Mouse (Mus musculus) heart, postnatal 0 days (tissue): Measurements from ENCODE around the gene 3110082I17Rik. TPM values are rescaled to one million over a fixed set of nuclear protein-coding genes. Genes with fewer than 3 reads are reported as not detected.
A peak's percentile ranks its signal among the peaks of the same experiment; 100 is the strongest.

Experiments
- ATAC-seq: fragments of 200-750 bp; cut with Nextera tagmentation; 2 replicates; pipeline ENCODE4 v1.8.0; 2017; ENCODE audit warnings: low read depth, moderate number of reproducible peaks, moderate library complexity; ENCODE audit not compliant: insufficient read depth
- DNase-seq: peaks from one replicate; pipeline ENCODE4 v3.0.0-alpha.2; 2016; ENCODE audit warnings: low spot score
- H3K27ac ChIP-seq: fragments of 300-500 bp; sonication (generic); 2 replicates; pipeline ENCODE4 v1.5.1; 2014; ENCODE audit warnings: low read depth, mild to moderate bottlenecking
- H3K27me3 ChIP-seq: fragments of 300-500 bp; sonication (generic); 2 replicates; pipeline ENCODE4 v1.6.1; 2014; ENCODE audit warnings: low read length, mixed read lengths; ENCODE audit not compliant: control insufficient read depth, insufficient read depth
- H3K36me3 ChIP-seq: fragments of 300-500 bp; sonication (generic); replicated peaks from 2 replicates; pipeline ENCODE4 v1.6.1; 2014; ENCODE audit warnings: low read length, mixed read lengths; ENCODE audit not compliant: control insufficient read depth, insufficient read depth
- H3K4me1 ChIP-seq: fragments of 300-500 bp; sonication (generic); 2 replicates; pipeline ENCODE4 v1.6.1; 2014; ENCODE audit warnings: antibody characterized with exemption; ENCODE audit not compliant: control insufficient read depth, insufficient read depth
- H3K4me2 ChIP-seq: fragments of 300-500 bp; sonication (generic); 2 replicates; pipeline ENCODE4 v1.6.1; 2014; ENCODE audit warnings: low read depth, mild to moderate bottlenecking, low read length, moderate library complexity
- H3K4me3 ChIP-seq: fragments of 300-500 bp; sonication (generic); 2 replicates; pipeline ENCODE4 v1.5.1; 2014; ENCODE audit warnings: low read depth, low read length
- H3K9ac ChIP-seq: fragments of 300-500 bp; sonication (generic); replicated peaks from 2 replicates; pipeline ENCODE4 v1.6.1; 2014; ENCODE audit warnings: low read depth, low read length, mixed read lengths
- H3K9me3 ChIP-seq: fragments of 300-500 bp; sonication (generic); replicated peaks from 2 replicates; pipeline ENCODE4 v1.6.1; 2016; ENCODE audit warnings: low read length; ENCODE audit not compliant: control insufficient read depth
- CTCF ChIP-seq: IDR thresholded peaks from 2 replicates; pipeline ENCODE4 v1.5.1; 2016; ENCODE audit warnings: antibody characterized with exemption, control low read depth, low read depth
- EP300 ChIP-seq: IDR thresholded peaks from 2 replicates; pipeline ENCODE4 v1.6.1; 2016; ENCODE audit warnings: antibody characterized with exemption, low read depth
- WGBS: fragments of 180-500 bp; shearing (Covaris S2); extraction: QIAGEN DNeasy Blood & Tissue Kit; methylation state at CpG from one replicate; pipeline ENCODE4 v1.1.7; 2014; 5-methylcytosine and 5-hydroxymethylcytosine counted together
- polyA plus RNA-seq: library from polyadenylated mRNA; unstranded; fragments of >200 nt; fragmentation: Nextera tagmentation; extraction: Ambion mirVana; gene quantifications from 2 replicates; pipeline ENCODE4 v1.2.1, GENCODE M21; 2015
- total RNA-seq: library from RNA; depleted of rRNA; stranded (reverse); fragments of >200 nt; gene quantifications from 2 replicates; pipeline ENCODE4 v1.2.3, GENCODE M21; 2014; ENCODE audit warnings: low replicate concordance

3110082I17Rik gene
- total and polyA plus RNA-seq, 2 experiments from 2014 or later: 5.9 to 10.6 TPM

GRCm38 (mm10) chr5:139495019-139495669, 34.8 kb upstream of the 3110082I17Rik start:
- TF ChIP-seq CTCF (no peak), EP300 (no peak)
- 27% methylated on average over 21 of the region's 22 CpGs for WGBS
- Histone ChIP-seq H3K4me2 (no peak overlapping the region), H3K36me3 (no peaks in the 10 kb centered on the region), H3K4me3 (no peak overlapping the region), H3K9me3 (no peaks in the 10 kb centered on the region), H3K9ac (no peak overlapping the region), H3K4me1 (no peaks in the 10 kb centered on the region), H3K27ac (no peak overlapping the region), H3K27me3 (peaks cover 12% of the 10 kb centered on the region; the same call in 1 of the 2 replicates)
- DNase-seq (no peak), ATAC-seq (no peak)

DNA sequence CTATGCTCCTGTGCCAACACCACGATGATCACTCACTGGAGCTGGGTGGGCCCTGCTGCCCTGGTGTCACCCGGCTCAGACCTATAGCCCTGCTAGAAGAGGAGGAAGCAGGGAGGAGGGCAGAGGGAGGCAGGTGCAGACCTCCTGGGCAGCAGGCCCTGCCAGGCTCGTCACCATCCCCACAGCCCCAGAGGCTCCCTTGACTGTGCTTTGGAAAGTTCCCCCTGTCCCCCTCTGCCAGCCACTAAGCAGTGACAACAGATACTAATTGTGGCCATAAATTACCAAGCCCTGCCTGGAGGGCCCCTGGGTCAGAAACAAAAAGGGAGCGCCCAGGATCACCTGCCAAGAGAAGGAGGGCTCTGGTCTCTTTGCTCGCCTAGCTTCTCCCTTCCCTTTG, 33.4 kb upstream of the 3110082I17Rik start:
- TF ChIP-seq CTCF: no peak
- TF ChIP-seq EP300: no peak
- Histone ChIP-seq H3K4me3 (no peak overlapping the region), H3K36me3 (no peaks in the 10 kb centered on the region), H3K27ac (no peak overlapping the region), H3K9me3 (no peaks in the 10 kb centered on the region), H3K27me3 (peaks cover 9% of the 10 kb centered on the region; the same call in 1 of the 2 replicates), H3K4me2 (no peak overlapping the region), H3K4me1 (no peaks in the 10 kb centered on the region), H3K9ac (no peak overlapping the region)
- WGBS: 63% methylated on average over 5 of the region's 5 CpGs
- DNase-seq (no peak), ATAC-seq (no peak)

GRCm38 (mm10) chr5:139491348-139491747, 31.0 kb upstream of the 3110082I17Rik start:
- Histone ChIP-seq H3K9me3 (no peaks in the 10 kb centered on the region), H3K27me3 (peaks cover 9% of the 10 kb centered on the region; the same call in 1 of the 2 replicates), H3K36me3 (no peaks in the 10 kb centered on the region), H3K4me1 (no peaks in the 10 kb centered on the region), H3K27ac (no peak overlapping the region), H3K4me3 (no peak overlapping the region), H3K4me2 (no peak overlapping the region), H3K9ac (no peak overlapping the region)
- TF ChIP-seq CTCF (no peak), EP300 (no peak)
- no peak for DNase-seq
- no peak for ATAC-seq
- 54% methylated on average over 8 of the region's 8 CpGs for WGBS

DNA sequence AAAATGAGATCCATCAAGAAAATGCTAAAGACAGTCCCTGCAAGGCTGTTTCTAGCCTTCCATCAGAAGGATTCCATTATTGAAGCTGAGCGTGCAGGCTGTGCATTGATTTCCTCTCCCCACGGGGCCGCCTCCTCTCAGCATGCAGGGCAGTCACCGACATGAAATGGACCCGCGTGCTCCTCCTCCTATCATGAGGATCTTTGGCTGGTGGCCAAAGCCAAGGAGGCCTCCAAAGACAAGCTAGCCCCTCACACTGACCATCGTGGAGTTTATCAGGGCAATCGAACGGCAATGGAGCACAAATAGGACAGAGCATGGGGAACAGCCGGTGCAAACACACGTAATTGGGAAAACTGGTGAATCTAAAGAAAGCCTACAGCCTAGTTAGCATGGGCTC, 29.8 kb upstream of the 3110082I17Rik start:
- WGBS: 74% methylated on average over 11 of the region's 11 CpGs
- no peaks in the 10 kb centered on the region for H3K36me3 ChIP-seq

DNA sequence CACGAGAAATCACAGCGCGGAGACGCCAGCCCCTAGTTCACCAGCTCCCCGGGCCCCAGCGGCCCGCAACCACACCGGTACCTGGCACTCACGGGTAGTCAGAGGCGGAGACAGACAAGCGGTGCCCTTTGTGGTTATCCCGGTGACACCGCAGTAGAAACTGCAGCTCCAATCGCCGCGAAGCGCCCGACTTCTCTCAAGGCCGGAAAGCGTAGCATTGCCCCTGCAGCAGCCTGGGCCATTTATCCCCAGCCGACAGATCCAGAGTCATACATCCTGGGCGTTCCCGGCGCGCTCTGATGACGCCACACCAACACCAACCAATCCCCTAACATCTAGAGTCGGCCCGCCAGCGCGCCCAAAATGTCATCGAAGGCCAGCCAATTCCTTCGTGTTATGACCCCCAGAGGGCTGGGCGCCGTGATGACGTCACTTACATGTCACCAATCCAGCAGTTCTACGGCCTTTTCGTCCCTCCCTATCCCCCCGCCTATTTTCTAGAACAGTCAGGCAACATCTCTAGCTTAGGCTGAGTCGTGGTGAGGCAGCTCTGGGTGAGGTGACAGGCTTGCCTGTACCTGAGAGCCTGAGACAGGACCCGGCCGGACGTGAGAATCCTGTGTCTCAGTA, 24.0 kb upstream of the 3110082I17Rik start, which contains the start of gene Zfand2a:
Gene Zfand2a (minus strand): TSS at position 365 of the 630 bp plus-strand sequence.
- Histone ChIP-seq H3K9me3 (no peaks in the 10 kb centered on the region), H3K4me2 (peak within 1 kb of the TSS; percentile 79), H3K4me3 (peak within 1 kb of the TSS; percentile 89), H3K27me3 (no peaks in the 10 kb centered on the region), H3K27ac (peak within 1 kb of the TSS; percentile 81), H3K9ac (peak within 1 kb of the TSS; percentile 90), H3K36me3 (peaks cover 30% of the 10 kb centered on the region), H3K4me1 (0 out of 2 replicates have a peak, but pooled peaks cover 3% of the 10 kb centered on the region)
- DNase-seq: peak; percentile 98
- TF ChIP-seq EP300 (no peak), CTCF (no peak)
- under 1% methylated on average over 42 of the region's 42 CpGs for WGBS
- peak; percentile 97 for ATAC-seq

More for the DNA sequence above, 29.8 kb upstream of the 3110082I17Rik start:
- no peak overlapping the region for H3K27ac ChIP-seq
- H3K4me3 ChIP-seq: no peak overlapping the region
- no peaks in the 10 kb centered on the region for H3K9me3 ChIP-seq
- no peak for TF ChIP-seq EP300
- no peak for TF ChIP-seq CTCF
- no peak overlapping the region for H3K9ac ChIP-seq
- peaks cover 9% of the 10 kb centered on the region; the same call in 1 of the 2 replicates for H3K27me3 ChIP-seq
- ATAC-seq (no peak), DNase-seq (no peak)
- H3K4me1 ChIP-seq: no peaks in the 10 kb centered on the region
- H3K4me2 ChIP-seq: no peak overlapping the region
